Mouse (Mus musculus): ENCODE results near the gene Pik3c2g.

DNA sequence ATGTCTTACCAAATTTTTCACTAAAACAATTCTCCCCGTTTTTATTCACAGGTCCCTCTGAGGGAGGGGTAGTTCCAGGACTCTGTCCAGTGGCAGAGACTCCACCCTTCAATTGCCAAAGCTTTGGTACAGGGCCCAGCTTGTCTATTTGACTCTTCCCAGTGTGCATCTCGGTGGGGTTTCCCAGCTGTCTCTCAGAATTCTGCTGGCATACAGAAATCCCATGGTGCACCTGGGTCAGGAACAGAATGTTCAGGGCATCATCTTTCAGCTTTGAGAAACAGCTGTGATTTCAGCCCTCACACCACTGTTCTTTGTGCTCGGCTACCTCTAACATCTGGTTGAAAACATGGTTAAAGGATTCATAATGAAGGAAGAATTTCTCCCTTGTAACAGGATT is 376.8 kb downstream of the Pik3c2g start:
- no peak for TF ChIP-seq MYOG (IDR thresholded peaks at IDR 0.05; ENCODE audit: control insufficient read depth in 1 of 3, insufficient read depth in 1 of 3, insufficient read length in 2 of 3, low read depth in 2 of 3)
- TF ChIP-seq POLR2A (IDR thresholded peaks at IDR 0.05; ENCODE audit: insufficient read length, low read depth) = no peak
- no peak for TF ChIP-seq POLR2AphosphoS2 (IDR thresholded peaks at IDR 0.05; ENCODE audit: insufficient read length, low read depth)
- TF ChIP-seq TCF12 (IDR thresholded peaks at IDR 0.05; ENCODE audit: insufficient read depth, poor library complexity, severe bottlenecking) = no peak
- TF ChIP-seq E2F4 (IDR thresholded peaks at IDR 0.05; ENCODE audit: insufficient read depth) = no peak
- no peak for TF ChIP-seq REST (IDR thresholded peaks at IDR 0.05; ENCODE audit: insufficient read depth, insufficient read length)
- TF ChIP-seq USF1 (IDR thresholded peaks at IDR 0.05; ENCODE audit: low read depth) = no peak
- no peak for TF ChIP-seq MYOD1 (IDR thresholded peaks at IDR 0.05; ENCODE audit: control insufficient read depth in 1 of 3, insufficient read length in 2 of 3, low read depth in 2 of 3)
- TF ChIP-seq MAX (IDR thresholded peaks at IDR 0.05; ENCODE audit: low read depth) = no peak
- no peak for TF ChIP-seq SRF (IDR thresholded peaks at IDR 0.05; ENCODE audit: control insufficient read depth, insufficient read length, low read depth)
- no peak for TF ChIP-seq CEBPB (IDR thresholded peaks at IDR 0.05; ENCODE audit: insufficient read depth, poor library complexity, severe bottlenecking)
- TF ChIP-seq TCF3 (IDR thresholded peaks at IDR 0.05; ENCODE audit: insufficient read length, low read depth) = no peak
